Mouse (Mus musculus) T-helper 1 cell (primary cell): ENCODE results near the gene Ptpn9.

ENCODE experiments used
- in situ Hi-C: fragments of 300-600 bp; cut with MboI, MseI; formaldehyde crosslinking; loops from one replicate; pipeline ENCODE4 v1.15.1; 2025; ENCODE audit warnings: high pct_unique_total_duplicates

Ptpn9 gene

GRCm38 (mm10) chr9:57013756-57014155 is 19.0 kb downstream of the Ptpn9 start:
- in situ Hi-C loops, result no loop called here

- in situ Hi-C loops, result no loop called here
Observed at GRCm38 (mm10) chr9:57014766-57015165, 20.0 kb downstream of the Ptpn9 start.

GRCm38 (mm10) chr9:57017631-57018030 is 22.9 kb downstream of the Ptpn9 start:
- in situ Hi-C loops, result no loop called here

GRCm38 (mm10) chr9:57031756-57032155 is 37.0 kb downstream of the Ptpn9 start:
- in situ Hi-C loops, result loop anchor here (5.0 kb wide), 1 partner anchor 34 kb away; no protein-coding TSS in a partner anchor

GRCm38 (mm10) chr9:57056237-57056636 is 61.5 kb downstream of the Ptpn9 start:
- in situ Hi-C loops, result no loop called here

- in situ Hi-C loops, result no loop called here
Observed at GRCm38 (mm10) chr9:57064164-57064563, 69.4 kb downstream of the Ptpn9 start.

- in situ Hi-C loops, result no loop called here
Observed at GRCm38 (mm10) chr9:57068266-57068665, 73.5 kb downstream of the Ptpn9 start.

GRCm38 (mm10) chr9:57070262-57070661 is 75.5 kb downstream of the Ptpn9 start:
- in situ Hi-C loops, result no loop called here

GRCm38 (mm10) chr9:57070800-57071545 is 76.2 kb downstream of the Ptpn9 start:
- in situ Hi-C loops, result no loop called here

- in situ Hi-C loops, result no loop called here
Observed at GRCm38 (mm10) chr9:57071801-57072351, 77.2 kb downstream of the Ptpn9 start, which contains the start of gene Sin3a. Gene Sin3a (plus strand): TSS chr9:57072040.

- in situ Hi-C loops, result no loop called here
Observed at GRCm38 (mm10) chr9:57072526-57072988, 77.8 kb downstream of the Ptpn9 start.

GRCm38 (mm10) chr9:57072989-57073789 is 78.5 kb downstream of the Ptpn9 start:
- in situ Hi-C loops, result no loop called here

GRCm38 (mm10) chr9:57073790-57074094 is 79.0 kb downstream of the Ptpn9 start:
- in situ Hi-C loops, result no loop called here

- in situ Hi-C loops, result no loop called here
Observed at GRCm38 (mm10) chr9:57074171-57074821, 79.6 kb downstream of the Ptpn9 start.

- in situ Hi-C loops, result no loop called here
Observed at GRCm38 (mm10) chr9:57074822-57075603, 80.3 kb downstream of the Ptpn9 start.

GRCm38 (mm10) chr9:57075681-57076381 is 81.1 kb downstream of the Ptpn9 start:
- in situ Hi-C loops, result no loop called here

GRCm38 (mm10) chr9:57076701-57077660 is 82.3 kb downstream of the Ptpn9 start:
- in situ Hi-C loops, result no loop called here

GRCm38 (mm10) chr9:57082236-57082635 is 87.5 kb downstream of the Ptpn9 start:
- in situ Hi-C loops, result no loop called here
